Mouse (Mus musculus): ENCODE results near the gene Brd2. TPM values are rescaled to one million over a fixed set of nuclear protein-coding genes. Genes with fewer than 3 reads are reported as not detected.

Brd2 gene
- total RNA-seq, 2 experiments from 2014 or later: 125 to 136 TPM

DNA sequence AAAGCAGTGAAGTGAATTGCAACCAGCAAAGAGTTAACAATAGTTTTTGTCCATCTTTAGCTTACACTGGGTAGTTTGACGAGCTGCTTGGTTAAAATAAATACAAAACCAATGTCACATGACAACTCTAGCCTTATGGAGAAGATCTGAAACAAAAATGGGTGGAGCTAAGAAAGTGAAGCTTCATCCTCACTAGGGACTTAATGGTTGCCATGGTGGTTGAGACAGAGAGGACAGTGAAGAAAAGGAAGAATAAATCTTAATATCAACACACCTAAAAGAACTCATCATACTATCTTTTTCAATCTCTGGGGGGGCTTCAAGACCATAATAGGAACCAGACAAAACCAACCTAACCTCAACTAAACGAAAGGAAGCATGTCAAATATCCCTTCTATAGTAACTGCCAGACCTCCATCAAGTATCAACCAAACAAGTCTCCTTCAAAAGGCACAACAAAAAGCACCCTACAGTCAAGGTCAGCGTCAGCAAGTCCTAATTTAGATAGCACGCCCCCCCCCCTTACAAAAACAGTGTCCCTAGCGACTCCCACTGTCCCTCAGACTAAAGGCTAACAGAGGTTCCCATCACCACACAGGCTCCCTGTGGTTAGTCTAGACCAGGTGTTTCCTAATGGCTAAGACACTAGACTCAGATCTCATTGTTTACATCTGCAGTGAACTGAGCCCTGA lies 4.9 kb downstream of the Brd2 start:
- no peak for DNase-seq (ENCODE audit: low spot score in 2 of 2)

DNA sequence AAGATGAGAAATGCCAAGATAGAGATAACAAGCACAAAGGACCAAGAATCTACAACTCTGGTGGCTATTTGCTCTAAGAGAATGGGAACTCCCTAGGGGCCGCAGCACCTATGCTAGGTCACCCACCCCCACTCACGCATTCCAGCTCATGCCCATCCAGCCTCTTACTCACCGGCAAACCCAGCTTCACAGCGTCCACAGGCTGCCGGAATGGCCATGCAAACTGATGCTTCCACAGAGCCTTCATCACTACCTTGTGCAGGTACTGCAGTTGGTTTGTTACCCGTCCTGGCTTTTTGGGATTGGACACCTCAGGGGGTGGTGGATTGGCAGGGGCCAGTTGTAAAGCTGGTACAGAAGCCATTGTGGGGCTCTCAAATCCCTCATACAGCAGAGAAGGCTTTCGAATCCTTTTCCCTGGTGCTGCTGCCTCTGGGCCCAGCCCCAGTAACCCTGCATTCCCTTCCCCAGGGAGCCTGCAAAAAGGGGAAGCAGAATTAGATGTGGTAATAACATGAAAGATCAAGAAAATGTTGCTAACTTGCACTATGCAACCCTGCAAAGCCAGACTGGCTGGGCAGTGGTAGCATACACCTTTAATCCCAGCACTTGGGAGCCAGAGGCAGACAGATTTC lies 5.6 kb downstream of the Brd2 start:
- no peak for DNase-seq (ENCODE audit: low spot score in 2 of 2)

GRCm38 (mm10) chr17:34114114-34114513 lies 8.3 kb downstream of the Brd2 start:
- DNase-seq (ENCODE audit: low spot score in 2 of 2): no peak

DNA sequence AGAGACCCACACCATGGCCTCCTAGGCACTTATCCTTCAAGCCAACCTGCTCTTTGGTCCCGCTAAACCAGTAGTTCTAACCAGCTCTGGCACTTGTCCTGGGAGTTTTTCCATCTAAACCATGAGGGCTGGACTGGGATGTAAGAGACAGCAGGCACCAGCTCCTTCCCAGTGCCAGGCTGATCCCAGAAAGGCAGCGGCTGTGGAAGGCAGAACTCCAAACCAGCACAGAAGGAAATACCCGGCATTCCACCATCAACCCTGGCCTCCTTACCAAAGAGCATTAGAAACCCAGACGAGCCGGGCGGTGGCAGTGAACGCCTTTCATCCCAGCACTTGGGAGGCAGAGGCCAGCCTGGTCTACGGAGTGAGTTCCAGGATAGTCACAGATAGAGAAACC lies 12.1 kb downstream of the Brd2 start:
- DNase-seq (ENCODE audit: low spot score in 2 of 2): no peak

- no peak for DNase-seq (ENCODE audit: low spot score in 2 of 2)
Observed at GRCm38 (mm10) chr17:34109806-34110195, 12.6 kb downstream of the Brd2 start.

- no peak for DNase-seq (ENCODE audit: low spot score in 2 of 2)
Observed at GRCm38 (mm10) chr17:34109038-34109805, 13.2 kb downstream of the Brd2 start.

DNA sequence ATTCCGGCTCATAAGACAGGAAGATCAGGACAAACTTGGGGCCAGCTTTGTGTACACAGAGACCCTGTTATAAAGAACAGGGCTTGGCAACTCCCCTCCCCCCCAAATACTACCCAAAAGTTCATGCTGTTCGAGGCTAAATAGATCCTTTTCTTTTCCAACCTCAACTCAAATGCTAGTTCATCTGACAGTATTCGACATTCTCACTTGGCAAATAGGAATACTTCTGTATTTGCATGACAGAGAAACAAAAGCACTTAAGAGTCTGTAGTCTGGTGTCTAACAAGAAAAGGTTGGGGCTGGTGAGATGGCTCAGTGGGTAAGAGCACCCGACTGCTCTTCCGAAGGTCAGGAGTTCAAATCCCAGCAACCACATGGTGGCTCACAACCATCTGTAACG lies 14.0 kb downstream of the Brd2 start:
- DNase-seq (ENCODE audit: low spot score in 2 of 2): no peak

- no peak for DNase-seq (ENCODE audit: low spot score in 2 of 2)
Observed at GRCm38 (mm10) chr17:34107109-34107867, 15.1 kb downstream of the Brd2 start.

DNA sequence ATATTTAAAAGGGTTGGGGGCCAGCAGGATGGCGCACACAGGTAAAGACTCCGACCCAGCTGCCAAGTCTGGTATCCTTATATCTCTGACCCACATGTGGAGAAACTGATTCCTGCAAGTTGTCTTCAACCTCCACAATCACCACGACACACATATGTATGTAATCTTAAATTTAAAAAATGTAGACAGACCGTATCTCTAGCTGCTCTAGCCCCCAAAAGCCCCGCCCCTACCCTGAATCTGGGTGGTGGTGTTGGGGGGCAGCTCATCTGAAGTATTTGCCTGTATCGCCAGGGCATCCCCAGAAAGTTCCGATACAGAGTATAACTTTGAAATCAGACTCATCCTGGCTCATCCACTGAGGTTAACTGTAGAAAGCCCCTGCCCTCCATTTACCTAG lies 15.9 kb downstream of the Brd2 start:
- DNase-seq (ENCODE audit: low spot score in 2 of 2): no peak

- DNase-seq (ENCODE audit: low spot score in 2 of 2): no peak
Observed at GRCm38 (mm10) chr17:34104804-34105203, 17.6 kb downstream of the Brd2 start.

- no peak for DNase-seq (ENCODE audit: low spot score in 2 of 2)
Observed at GRCm38 (mm10) chr17:34102831-34103230, 19.6 kb downstream of the Brd2 start.

DNA sequence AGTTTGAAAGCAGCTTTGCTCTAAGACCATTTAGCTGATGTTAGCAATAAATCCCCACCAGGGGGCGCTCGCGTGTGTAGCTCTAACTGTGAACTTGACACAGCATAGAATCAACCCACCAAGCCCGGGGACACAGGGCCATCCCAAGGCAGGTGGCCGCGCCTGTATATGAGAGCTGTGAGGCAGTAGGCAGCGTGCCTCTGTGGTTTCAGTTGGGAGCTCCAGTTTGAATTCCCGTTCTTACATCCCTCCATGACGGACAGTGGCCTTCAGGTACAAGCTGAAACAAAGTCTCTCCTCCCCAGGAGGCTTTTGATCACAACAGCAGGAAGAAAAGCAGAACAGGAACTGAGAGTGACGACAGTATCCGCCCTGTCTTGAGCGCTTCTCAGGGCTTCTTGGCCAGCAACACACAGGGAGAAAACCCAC lies 20.8 kb downstream of the Brd2 start:
- DNase-seq (ENCODE audit: low spot score in 2 of 2): peak; percentile 93 to 95

- no peak for DNase-seq (ENCODE audit: low spot score in 2 of 2)
Observed at GRCm38 (mm10) chr17:34101185-34101584, 21.2 kb downstream of the Brd2 start.

GRCm38 (mm10) chr17:34099531-34099930 lies 22.9 kb downstream of the Brd2 start:
- DNase-seq (ENCODE audit: low spot score in 2 of 2): no peak

DNA sequence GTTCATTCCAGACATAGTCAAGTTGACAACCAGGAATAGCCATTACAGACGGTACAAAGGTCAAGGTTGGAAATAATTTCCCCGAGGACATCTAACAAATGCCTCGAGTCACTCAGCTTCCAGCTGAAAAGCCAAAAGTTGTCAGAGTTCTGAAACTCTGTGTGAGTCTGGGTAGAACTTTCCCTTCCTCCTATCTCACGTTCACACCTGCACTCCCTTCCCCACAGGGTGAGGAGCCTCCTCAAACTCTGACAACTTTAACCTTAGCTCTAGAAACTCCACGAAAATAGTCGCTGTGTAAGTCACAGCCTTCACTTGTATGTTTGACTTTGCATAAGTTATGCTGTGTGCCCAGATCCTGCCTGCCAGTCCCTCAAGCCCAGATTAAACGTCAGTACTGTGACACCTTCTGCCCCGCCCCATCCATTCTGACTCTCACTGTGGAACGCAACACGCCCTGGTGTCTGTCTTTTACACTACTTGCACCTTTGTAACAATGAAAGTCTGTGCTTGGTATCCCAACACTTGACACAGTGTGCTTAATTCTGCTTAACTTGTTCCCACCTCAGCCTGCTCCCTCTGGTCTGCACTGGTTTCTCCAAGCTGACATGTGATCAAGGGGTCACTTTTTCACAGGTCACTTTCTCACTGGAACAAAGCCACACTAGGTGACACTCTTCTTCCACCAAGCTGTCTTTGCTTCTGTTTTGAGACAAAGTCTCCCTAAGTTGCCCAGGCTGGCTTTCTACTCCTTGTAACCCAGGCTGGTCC lies 23.5 kb downstream of the Brd2 start:
- no peak for DNase-seq (ENCODE audit: low spot score in 2 of 2)

DNA sequence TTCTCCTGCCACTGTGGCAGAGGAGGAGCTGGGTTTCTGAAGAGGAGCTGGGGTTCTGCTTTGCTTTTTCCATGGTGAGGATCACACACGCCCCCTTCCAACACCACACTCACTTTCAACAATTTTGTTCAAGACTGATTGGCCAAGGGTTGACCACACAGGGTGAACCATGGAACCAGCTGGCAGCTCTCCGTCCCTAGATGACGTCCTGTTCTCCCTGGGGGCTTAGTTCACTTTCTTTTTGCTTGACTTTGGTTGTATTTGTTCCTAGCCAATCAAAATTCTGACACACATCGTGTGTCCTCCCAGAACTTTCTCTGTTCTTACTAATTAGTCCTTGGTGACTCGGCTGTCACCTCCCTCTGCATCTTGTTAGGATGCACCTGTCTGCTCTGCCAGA lies 25.2 kb downstream of the Brd2 start:
- no peak for DNase-seq (ENCODE audit: low spot score in 2 of 2)

- no peak for DNase-seq (ENCODE audit: low spot score in 2 of 2)
Observed at GRCm38 (mm10) chr17:34096497-34097010, 25.9 kb downstream of the Brd2 start.

DNA sequence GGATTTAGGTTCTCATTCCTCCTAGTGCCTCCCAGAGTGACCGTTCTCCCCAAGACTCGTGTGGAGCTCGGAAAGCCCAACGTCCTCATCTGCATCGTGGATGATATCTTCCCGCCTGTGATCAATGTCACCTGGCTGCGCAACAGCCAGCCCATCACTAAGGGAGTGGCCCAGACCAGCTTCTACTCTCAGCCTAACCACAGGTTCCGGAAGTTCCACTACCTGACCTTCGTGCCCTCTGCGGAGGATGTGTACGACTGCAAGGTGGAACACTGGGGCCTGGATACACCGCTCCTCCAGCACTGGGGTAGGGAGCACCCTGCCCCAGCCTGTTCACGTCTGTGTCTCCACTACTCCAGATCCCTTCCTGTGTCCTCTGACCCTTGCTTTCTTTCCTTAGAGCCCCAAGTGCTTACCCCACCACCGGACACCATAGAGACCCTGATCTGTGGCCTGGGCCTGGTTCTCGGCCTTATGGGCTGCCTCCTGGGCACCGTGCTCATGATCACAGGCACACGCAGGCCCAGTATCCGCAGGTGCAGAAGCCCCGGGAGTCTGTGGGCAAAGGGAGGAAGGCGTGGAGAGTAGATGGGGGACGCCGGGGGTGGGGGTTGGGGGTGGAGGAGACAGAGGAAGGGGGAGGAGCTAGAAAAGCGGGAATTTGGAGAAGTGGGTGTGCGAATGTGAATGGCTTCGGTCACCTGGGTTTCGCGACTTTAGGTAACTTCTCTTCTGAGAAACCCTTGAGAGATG lies 28.0 kb downstream of the Brd2 start:
- no peak for DNase-seq (ENCODE audit: low spot score in 2 of 2)

GRCm38 (mm10) chr17:34093199-34093874 lies 29.1 kb downstream of the Brd2 start:
- peak in 1 of 2 experiments; percentile 33 for DNase-seq (ENCODE audit: low spot score in 2 of 2)
